Mouse (Mus musculus) heart, postnatal 14 days (tissue): ENCODE measurements at regions not wholly inside any gene's neighbourhood (a gene's known extent, or its start where the extent isn't known, plus 50 kb on each side); places are given as distances from the start of the nearest gene placed in this dataset.
A peak's percentile ranks its signal among the peaks of the same experiment; 100 is the strongest.

Source experiments
- DNase-seq, 2 experiments: peaks; one replicate each; pipeline ENCODE4 v3.0.0; 2021 to 2022
- intact Hi-C: fragments of 180-260 bp; cut with DNase I; formaldehyde crosslinking; loops from one replicate; pipeline ENCODE4 v1.15.1; 2025

DNA sequence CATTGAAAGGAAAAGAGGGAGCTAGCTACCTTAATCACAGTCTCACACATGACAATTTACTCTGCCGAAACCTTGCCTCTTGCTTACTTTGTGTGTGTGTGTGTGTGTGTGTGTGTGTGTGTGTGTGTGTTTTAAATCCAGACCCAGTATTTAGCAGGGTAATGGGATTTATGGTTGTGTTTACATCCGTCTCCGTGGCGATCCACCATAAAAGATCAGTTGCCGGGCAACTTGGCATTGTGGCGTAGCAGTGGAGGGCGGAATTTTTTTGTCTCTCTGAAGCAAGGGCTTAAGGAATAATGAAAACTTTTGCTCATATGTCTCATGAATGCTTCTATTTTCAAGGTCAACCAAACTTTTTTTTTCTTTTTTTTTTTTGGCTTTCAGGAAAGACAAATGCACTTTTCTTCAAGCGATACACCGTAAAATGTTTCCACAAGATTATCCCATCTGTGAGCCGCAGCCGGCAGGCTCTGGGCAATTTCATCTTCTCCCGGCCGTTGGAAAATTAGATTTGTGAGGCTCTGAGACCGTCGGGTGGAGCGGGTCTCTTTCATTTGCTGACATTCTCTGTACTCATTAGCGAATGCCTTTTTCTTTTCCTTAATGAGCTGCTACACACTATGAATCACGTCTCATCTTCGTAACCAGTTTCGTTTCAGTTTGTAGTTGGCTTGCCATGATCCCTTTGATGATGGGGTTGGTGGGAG is 53.9 kb upstream of the Ptch1 start:
- intact Hi-C loops = no loop called here

DNA sequence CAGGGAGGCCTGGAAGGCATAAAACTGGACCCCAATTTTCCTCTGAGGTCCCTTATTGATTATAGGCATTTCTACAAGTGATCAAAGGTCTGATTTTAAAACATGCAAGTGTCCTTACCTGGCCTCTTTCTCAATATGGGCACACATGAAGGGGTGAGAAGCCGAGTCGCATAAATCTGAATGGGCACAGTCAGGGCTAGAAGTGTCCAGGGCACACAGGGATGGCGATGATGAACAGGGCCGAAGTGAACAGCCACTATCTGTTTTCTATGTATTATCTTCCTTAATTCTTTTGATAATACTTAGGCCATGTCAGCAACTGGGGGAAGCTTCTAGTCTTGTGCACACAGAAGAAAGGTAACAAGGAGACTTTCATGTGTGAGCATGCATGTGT is 54.5 kb upstream of the Ptch1 start:
- intact Hi-C loops = no loop called here
- DNase-seq = no peak

More for the DNA sequence above, 53.9 kb upstream of the Ptch1 start:
- no peak for DNase-seq

DNA sequence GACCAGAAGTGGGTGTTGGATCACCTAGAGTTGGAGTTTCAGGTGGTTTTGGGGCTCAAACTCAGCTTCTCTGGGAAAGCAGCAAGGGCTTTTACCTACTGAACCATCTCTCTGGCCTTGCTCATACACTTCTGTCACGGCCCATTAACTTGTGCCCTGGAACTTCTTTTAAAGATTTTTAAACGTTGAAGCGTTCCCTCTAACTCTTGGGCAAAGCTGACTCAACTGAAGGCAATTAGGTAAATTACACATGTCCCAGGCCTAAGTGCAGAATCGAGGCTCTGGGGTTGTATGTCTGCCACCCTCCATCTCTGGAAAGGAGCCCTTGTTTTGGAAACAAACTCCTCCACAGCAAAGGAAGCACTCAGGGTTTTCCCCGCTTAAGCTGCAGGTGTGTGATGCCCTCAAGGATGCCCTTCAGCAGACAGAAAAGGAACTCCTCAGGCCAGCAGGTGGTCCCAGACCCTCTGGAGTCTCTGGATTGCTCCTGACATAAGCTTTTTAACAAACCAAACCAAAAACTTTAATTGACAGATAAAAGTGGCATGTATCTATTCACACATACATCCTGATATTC is 58.5 kb upstream of the Ptch1 start:
- no peak for DNase-seq
- intact Hi-C loops = no loop called here

DNA sequence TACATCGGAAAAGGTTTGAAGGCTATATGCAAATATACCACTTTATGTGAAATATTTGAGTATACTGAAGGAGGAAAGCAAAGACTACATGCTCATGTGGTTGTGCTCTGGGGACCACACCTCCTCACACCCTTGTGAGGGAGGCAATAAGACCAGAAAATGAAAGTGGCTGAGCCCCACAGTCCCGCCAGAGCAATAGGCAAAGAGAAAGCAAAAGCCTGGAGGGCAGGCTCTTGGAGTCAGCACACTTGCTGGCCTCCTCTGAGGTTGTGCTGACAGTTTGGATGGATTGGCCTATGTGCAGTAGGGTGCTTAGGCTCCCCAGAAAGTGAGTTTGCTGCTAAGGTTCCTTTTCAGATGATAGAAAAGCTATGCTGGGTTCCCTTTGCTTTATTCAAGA is 60.9 kb upstream of the Ptch1 start:
- intact Hi-C loops = no loop called here
- DNase-seq = no peak

DNA sequence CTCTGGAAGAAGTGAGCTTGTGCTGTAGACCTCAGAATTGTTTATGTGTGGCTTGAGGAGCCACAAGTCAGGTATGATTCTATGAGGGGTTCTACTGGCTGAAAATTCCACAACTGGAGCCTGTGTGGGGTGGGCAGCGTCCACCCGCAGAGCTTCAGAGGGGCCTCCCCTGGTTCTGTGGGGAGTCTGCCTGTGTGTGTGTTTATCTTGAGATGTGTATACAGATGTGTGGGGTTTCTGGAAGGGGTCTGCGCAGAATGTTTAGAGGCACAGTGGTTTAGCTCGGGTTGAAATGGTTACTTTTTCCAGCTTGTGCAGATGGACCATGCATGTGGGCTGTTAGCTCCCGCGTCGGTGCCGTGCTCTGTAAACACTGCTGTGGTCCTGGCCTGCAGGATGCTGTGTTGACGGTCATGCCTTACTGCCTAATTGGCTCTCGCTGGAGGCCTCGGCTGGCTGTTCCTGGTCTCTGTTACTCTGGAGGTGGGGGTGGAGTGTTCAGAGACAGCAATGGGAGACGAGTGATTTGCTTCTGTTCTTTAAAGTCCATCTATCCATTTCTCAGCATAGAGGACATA is 68.3 kb upstream of the Ptch1 start:
- DNase-seq = peak; percentile 6 to 10
- intact Hi-C loops = loop anchor here (5.0 kb wide), 3 partner anchors 44 to 171 kb away; partner anchors contain the start of gene Ptch1

DNA sequence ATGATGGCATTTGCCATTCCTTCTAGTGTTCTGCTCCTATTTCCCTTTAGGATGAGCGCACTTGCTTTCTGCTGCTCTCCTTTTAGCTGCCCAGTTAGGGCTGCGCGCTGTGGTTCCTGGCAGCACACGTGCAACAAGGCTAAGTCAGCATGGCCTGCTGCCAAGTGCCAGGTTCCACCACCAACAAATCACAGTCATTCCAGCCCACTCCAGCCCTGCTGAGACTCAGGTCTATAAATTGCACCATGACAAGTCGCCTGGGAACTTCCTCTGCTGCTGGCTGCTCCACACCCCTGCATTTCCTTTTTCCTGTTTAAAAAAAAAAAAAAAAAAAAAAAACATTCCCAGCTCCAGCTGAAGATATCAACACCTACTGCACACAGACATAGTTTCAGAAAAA is 69.2 kb upstream of the Ptch1 start:
- DNase-seq = peak; percentile 82 to 84
- intact Hi-C loops = loop anchor here (5.0 kb wide), 3 partner anchors 45 to 170 kb away; partner anchors contain the start of gene Ptch1

DNA sequence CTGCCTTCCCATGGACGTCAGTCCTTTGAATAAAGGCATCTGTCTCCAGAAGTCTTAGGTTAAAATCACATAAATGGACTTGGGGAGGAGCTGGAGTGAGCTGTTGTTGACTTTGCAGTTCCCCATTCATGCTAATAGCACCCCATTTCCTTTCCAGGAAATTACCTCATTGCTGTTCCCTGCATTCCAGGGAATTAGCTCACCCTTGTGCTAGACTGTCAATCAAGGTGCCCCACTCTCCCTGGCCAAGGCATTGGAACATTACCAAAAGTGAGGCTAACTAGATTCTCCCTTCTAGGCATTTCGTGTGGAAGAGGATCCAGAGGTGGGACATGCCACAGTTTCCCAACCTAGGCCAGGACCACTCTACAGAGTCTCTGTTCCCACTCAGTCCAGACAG is 70.0 kb upstream of the Ptch1 start:
- peak; percentile 2 to 30 for DNase-seq
- intact Hi-C loops = loop anchor here (5.0 kb wide), 3 partner anchors 46 to 169 kb away; partner anchors contain the start of gene Ptch1

DNA sequence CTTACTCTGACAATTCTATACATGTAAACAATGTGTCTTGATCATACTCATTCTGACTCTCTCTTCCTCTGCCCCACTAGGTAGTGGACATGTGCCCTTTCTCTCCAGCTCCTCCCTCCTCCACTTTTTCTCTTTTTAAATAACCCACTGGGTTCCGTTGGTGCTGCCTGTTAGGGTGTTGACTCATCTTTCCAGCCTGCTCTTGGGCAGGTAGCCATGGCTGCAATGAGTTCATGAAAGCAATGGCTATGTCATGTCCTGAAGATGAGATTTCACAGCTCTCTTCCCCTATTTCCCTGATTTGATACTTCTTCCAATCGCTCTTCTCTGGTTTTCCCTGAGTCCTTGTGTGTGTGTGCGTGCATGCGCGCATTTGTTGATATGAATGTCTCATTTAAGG is 70.9 kb upstream of the Ptch1 start:
- DNase-seq = no peak
- intact Hi-C loops = loop anchor here (5.0 kb wide), 3 partner anchors 47 to 168 kb away; partner anchors contain the start of gene Ptch1

DNA sequence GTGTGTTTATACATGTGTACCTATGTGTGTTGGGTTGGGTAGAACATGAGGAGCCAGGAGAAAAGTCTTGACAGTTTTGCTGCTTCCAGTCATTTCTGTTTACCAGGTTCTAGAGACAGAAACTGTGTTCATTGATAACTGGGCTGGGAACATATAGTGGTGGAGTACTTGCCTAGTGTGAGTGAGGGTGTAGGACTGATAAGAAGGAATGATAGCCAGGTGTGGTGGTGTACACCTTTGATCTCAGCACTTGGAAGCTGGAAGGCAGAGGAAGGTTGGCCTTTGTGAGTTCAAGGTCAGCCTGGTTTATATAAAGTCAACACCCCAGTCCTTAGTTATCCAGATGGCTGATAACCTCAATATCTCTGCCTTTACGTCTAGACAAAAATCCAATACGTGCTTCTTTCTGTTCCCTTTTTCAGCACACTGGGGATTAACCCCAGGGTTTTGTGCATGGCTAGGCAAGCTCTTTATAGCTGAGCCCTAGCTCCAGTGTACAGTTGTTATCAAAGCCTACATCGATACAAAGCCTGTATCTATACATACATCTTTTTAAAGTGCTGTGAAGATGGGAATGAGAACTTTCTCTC is 75.8 kb upstream of the Ptch1 start:
- DNase-seq = no peak
- intact Hi-C loops = no loop called here

DNA sequence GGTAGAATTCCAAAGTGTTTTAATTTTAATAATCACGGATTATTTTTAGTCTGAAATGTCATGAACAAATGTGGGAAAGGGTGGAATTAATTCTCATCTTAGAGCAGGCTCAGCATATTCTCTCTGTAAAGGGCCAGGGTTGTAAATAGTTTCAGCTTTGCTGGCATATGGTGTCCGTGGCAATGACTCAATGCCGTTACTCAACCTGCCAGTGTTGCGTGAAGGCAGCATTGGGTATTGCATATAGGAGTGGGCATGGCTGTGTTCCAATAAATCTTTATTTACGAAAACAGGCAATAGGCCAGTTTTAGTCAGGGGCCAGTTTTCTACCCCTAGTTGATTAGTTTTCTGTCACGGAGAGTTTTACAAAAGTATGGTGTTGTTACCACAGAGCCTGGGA is 81.1 kb upstream of the Ptch1 start:
- no peak for DNase-seq
- intact Hi-C loops = no loop called here

DNA sequence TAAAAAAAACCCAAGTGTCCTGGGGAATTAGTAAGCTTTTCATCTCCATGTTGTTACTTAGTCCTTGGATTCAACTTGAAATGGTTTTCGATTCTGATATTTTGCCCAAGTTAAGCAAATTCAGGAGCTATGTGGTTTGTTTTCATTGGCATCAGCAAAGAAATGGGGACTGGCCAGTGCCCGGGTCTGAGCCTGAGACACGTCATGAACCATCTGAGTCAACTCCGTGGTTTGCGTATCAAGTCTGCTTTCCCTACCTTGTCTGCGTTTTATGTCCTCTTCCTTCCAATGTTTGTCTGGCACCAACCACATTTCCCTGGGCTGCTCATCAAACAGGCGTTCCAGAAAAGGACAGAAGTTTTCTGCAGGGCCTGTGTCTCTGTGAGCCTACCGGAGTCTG is 83.7 kb upstream of the Ptch1 start:
- intact Hi-C loops = no loop called here

DNA sequence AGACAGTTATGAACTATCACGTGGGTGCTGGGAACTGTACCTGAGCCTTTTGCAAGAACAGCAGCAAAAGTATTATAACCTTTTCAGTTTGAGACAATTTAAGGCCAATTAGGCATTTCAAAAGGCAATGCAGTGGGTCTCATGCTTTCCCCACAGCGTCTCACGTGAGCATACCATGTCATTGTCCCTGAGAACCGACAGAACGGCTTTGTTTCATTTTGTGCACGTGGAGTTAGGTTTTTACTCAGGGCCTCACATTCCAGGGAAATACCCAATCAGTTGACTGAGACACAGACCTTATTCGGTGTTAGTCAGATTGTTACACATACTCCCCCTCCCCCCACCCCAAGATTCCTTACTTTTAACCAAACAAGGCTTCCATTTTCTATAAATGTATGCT is 86.0 kb upstream of the Ptch1 start:
- intact Hi-C loops = no loop called here
- no peak for DNase-seq

More for the DNA sequence above, 83.7 kb upstream of the Ptch1 start:
- no peak for DNase-seq

DNA sequence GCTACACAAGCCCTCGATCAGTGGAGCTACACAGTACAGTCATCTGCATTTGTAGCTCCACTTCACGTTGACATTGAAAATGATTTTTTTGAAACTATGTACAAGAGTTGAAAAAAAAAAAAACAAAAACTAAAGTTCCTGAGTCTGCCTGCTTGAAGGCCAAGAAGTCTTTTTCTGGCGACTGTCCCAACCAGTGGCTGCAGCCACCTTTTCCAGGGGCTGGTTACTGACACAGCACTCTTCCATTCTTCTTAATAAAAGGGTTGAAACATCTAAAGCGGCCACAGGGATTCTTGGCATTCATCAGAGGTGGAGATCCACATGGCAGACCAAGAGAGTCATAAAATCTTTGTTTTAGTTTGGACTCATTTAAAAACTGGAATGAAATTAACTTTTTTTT is 87.0 kb upstream of the Ptch1 start:
- no peak for DNase-seq
- intact Hi-C loops = no loop called here

DNA sequence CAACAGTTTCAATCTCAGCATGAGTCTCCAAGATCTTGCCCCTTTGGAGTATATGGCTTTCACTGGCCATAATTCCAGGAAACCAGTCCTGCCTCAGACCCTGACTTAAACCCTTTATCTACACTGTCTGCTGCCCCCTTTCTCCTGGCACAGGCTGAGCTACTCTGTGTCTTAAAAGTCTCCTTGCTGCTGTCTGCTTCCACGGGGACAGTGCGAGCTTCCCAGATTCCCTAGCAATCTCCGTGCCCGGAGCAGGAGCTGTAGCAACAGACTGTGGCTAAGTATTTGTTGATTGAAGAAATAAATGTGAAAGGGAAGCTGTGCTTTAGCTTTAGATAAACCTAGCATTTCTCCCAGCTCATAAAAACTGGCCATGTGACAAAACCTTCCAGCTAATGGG is 95.2 kb upstream of the Ptch1 start:
- no peak for DNase-seq
- intact Hi-C loops = no loop called here

DNA sequence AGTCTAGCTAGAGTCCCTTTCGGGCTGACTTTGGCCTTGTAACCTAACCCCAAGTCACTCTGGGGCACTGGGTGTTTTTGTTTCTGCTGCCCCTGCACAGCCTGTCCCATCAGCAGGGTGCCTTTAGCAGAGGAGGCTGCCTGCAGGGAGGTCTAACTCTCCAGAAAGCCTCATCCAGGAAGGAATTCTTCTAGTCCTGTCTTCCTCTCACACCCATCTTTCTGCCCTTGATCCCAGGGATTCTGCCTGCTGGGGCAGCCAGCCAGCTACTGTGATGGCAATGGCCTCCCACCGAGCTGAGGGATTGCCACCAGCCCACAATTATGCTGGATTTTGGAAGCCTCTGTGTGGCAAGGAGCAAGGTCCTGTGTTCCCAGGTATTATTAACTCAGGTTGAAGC is 95.6 kb upstream of the Ptch1 start:
- intact Hi-C loops = no loop called here
- no peak for DNase-seq

DNA sequence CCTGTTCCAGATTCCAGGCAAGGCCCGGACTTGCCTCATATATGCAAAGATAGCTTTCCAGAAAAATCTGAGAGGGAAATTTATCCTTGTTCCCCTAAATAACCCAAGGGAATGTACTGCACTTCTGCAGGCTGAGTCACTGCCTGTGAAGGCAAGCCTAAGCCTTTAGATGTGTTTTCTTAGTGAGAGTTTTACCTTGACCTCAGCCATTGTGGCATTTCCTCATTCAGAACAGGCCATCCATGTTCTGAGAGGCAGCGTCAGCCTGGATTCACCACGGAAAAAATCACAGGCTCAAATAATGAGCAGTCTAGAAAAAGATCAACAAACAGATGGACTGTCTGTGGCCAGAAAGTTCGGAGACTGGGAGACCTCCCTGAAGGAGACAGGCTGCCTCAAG is 99.0 kb upstream of the Ptch1 start:
- no peak for DNase-seq
- intact Hi-C loops = no loop called here

DNA sequence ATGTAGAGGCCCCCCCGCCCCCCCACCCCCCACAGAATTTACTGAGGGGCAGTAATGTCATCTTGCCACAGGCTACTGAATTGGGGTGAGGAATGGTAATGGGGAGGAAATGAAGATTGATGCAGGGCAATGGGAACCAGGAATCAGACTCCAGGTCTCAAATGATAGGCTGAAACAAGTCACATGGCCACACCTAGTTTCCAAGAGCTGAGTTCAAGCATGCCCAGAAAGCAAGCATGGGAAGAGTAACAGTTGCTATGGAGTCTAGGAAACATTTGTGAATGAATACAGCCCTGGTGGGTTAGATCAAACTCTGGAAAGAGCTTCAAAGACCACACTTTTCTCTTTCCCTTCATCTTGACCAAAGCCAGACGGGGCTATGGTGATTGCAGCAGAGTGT is 104.3 kb upstream of the Ptch1 start:
- intact Hi-C loops = no loop called here
- DNase-seq = no peak

DNA sequence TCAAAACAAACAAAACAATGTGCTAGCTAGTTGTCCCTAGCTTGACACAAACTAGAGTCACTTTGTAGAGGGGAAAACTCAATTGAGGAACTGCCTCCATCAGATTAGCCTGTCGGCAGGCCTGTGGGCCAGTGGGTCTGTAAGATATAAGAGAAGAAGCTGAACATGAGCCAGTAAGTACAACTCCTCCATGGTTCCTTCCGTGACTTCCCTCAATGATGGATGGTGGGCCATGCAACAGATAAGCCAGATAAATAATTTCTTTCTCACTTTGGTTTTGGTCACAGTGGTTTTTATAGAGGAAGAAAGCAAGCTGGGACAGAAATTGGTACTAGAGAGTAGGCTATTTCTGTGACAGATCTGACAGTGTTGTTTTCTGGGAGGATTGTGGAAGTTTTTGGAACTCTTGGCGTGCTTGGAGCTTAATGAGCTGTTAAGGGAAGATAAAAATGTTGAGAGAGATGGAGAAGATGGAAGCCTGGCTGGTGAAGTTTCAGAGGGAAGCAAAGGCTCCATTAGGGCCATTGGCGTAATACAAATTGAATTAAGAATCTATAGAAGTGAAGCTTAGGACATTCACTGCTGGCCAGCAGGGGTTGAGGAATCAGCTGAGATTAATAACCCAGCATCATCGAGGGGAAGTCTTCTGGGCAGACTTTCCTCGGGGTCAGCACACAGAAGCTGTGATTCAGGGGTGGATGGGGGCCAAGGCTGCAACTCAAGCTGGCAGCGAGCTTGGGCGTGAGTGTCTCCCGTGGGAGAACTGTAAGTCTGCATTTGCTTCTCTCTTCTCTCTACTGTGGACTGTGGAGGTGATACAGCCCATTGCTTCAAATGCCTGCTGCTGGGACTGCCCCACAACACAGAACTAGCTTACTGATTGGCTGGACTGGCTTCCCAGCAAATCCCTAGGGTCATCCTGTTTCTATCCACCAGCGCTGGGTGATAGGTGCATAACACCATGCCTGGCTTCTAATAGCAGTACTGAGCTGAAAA is 105.2 kb upstream of the Ptch1 start:
- intact Hi-C loops = no loop called here
- no peak for DNase-seq

DNA sequence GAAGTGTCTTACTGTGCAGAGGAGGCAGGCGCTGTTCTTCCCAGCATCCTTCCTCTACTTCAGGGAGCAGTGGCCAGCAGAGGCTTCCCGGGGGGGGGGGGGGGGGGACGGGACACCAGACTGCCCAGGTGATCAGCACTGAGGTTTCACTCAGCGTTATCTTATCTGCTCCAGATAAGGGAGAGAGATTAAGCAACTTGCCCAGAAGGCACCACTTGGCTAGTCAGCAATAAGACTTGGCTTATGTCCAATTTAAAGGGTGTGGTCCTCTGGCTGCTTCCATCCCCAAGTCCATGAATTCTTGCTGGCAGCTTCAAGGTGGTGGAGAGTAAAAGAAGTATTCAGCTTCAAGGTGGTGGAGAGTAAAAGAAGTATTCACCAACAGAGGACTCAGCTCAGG is 108.9 kb upstream of the Ptch1 start:
- no peak for DNase-seq
- intact Hi-C loops = no loop called here

DNA sequence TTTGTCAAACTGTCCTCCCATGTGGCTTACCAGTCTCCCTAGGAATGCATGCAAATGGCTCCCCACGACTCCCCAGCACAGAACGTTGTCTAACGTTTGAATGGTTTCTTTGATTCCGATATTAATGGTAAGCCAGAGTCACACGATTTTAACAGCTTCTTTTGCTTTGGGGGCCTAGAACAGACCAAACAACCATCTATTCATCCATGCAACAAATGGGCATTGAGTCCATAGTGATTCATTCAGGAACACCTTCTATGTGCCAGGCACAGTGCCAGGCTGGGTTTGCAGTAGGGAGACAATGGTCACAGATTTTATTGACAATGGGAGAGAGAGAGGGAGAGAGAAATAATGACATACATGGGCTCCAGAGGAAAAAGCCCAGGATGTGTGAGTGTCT is 118.6 kb upstream of the Ptch1 start:
- intact Hi-C loops = loop anchor here (10.0 kb wide), 1 partner anchor 233 kb away; no protein-coding TSS in a partner anchor
- DNase-seq = no peak
